Mouse (Mus musculus) forebrain, postnatal 0 days (tissue): ENCODE data around the gene Mgat5. TPM values are rescaled to one million over a fixed set of nuclear protein-coding genes. Genes with fewer than 3 reads are reported as not detected.

Experiments
- ATAC-seq: fragments of 200-750 bp; cut with Nextera tagmentation; 2 replicates; pipeline ENCODE4 v1.8.0; 2017; ENCODE audit warnings: mild to moderate bottlenecking, moderate library complexity
- DNase-seq: peaks from one replicate; pipeline ENCODE4 v3.0.0-alpha.2; 2015
- H3K27ac ChIP-seq: fragments of 300-500 bp; sonication (generic); 2 replicates; pipeline ENCODE4 v1.5.1; 2014; ENCODE audit warnings: low read depth, mild to moderate bottlenecking, antibody characterized with exemption, low read length, moderate library complexity, mixed read lengths
- H3K27me3 ChIP-seq: fragments of 300-500 bp; sonication (generic); 2 replicates; pipeline ENCODE4 v1.6.1; 2014; ENCODE audit warnings: mild to moderate bottlenecking, low read length, mixed read lengths; ENCODE audit not compliant: insufficient read depth
- H3K36me3 ChIP-seq: fragments of 300-500 bp; sonication (generic); 2 replicates; pipeline ENCODE4 v1.6.1; 2014; ENCODE audit warnings: mild to moderate bottlenecking, moderate library complexity; ENCODE audit not compliant: insufficient read depth
- H3K4me1 ChIP-seq: fragments of 300-500 bp; sonication (generic); 2 replicates; pipeline ENCODE4 v1.6.1; 2014; ENCODE audit warnings: antibody characterized with exemption; ENCODE audit not compliant: insufficient read depth
- H3K4me2 ChIP-seq: fragments of 300-500 bp; sonication (generic); 2 replicates; pipeline ENCODE4 v1.6.1; 2014; ENCODE audit warnings: low read depth, mild to moderate bottlenecking, moderate library complexity
- H3K4me3 ChIP-seq: fragments of 300-500 bp; sonication (generic); 2 replicates; pipeline ENCODE4 v1.5.1; 2014; ENCODE audit warnings: low read depth, low read length, mixed read lengths
- H3K9ac ChIP-seq: fragments of 300-500 bp; sonication (generic); 2 replicates; pipeline ENCODE4 v1.6.1; 2014; ENCODE audit warnings: mild to moderate bottlenecking
- H3K9me3 ChIP-seq: fragments of 300-500 bp; sonication (generic); 2 replicates; pipeline ENCODE4 v1.6.1; 2016; ENCODE audit warnings: low read length
- CTCF ChIP-seq: sonication (generic); IDR thresholded peaks from 2 replicates; pipeline ENCODE4 v1.5.1; 2016; ENCODE audit warnings: antibody characterized with exemption, control low read depth, low read depth
- WGBS: fragments of 180-500 bp; shearing (Covaris S2); extraction: QIAGEN DNeasy Blood & Tissue Kit; methylation state at CpG from one replicate; pipeline ENCODE4 v1.1.7; 2014; 5-methylcytosine and 5-hydroxymethylcytosine counted together
- polyA plus RNA-seq: library from polyadenylated mRNA; unstranded; fragments of >200 nt; fragmentation: Nextera tagmentation; extraction: Ambion mirVana; gene quantifications from 2 replicates; pipeline ENCODE4 v1.2.1, GENCODE M21; 2015
- total RNA-seq: library from RNA; depleted of rRNA; stranded (reverse); fragments of >200 nt; gene quantifications from 2 replicates; pipeline ENCODE4 v1.2.3, GENCODE M21; 2014

Mgat5 gene
- total and polyA plus RNA-seq, 2 experiments from 2014 or later = 9.3 to 42.9 TPM

- Histone ChIP-seq H3K27ac (no peak overlapping the region), H3K27me3 (no peaks in the 10 kb centered on the region), H3K4me2 (no peak overlapping the region), H3K36me3 (no peaks in the 10 kb centered on the region), H3K9me3 (no peaks in the 10 kb centered on the region), H3K4me1 (0 out of 2 replicates have a peak, but pooled peaks cover 3% of the 10 kb centered on the region), H3K4me3 (no peak overlapping the region), H3K9ac (no peak overlapping the region)
- no peak for ATAC-seq
- 86% methylated on average over 7 of the region's 7 CpGs for WGBS
- TF ChIP-seq CTCF = no peak
- no peak for DNase-seq
Measured at GRCm38 (mm10) chr1:127171361-127171760, 33.5 kb upstream of the Mgat5 start.

GRCm38 (mm10) chr1:127173448-127173847, 31.4 kb upstream of the Mgat5 start:
- Histone ChIP-seq H3K4me1 (no peaks in the 10 kb centered on the region), H3K4me2 (no peak overlapping the region), H3K9ac (no peak overlapping the region), H3K27ac (no peak overlapping the region), H3K9me3 (no peaks in the 10 kb centered on the region), H3K27me3 (no peaks in the 10 kb centered on the region), H3K36me3 (no peaks in the 10 kb centered on the region), H3K4me3 (no peak overlapping the region)
- DNase-seq (no peak), ATAC-seq (no peak)
- WGBS = 75% methylated on average over 3 of the region's 3 CpGs
- TF ChIP-seq CTCF = no peak

- Histone ChIP-seq H3K9me3 (no peaks in the 10 kb centered on the region), H3K4me2 (no peak overlapping the region), H3K9ac (no peak overlapping the region), H3K27me3 (no peaks in the 10 kb centered on the region), H3K27ac (no peak overlapping the region), H3K4me1 (no peaks in the 10 kb centered on the region), H3K4me3 (no peak overlapping the region), H3K36me3 (no peaks in the 10 kb centered on the region)
- TF ChIP-seq CTCF = no peak
- 81% methylated on average over 6 of the region's 6 CpGs for WGBS
- ATAC-seq (no peak), DNase-seq (no peak)
Measured at GRCm38 (mm10) chr1:127192396-127192795, 12.4 kb upstream of the Mgat5 start.

- Histone ChIP-seq H3K4me1 (no peaks in the 10 kb centered on the region; the same call in 1 of the 2 replicates), H3K9ac (no peak overlapping the region), H3K9me3 (no peaks in the 10 kb centered on the region), H3K4me3 (no peak overlapping the region), H3K36me3 (no peaks in the 10 kb centered on the region), H3K27ac (no peak overlapping the region), H3K4me2 (no peak overlapping the region), H3K27me3 (no peaks in the 10 kb centered on the region)
- 90% methylated on average over 2 of the region's 2 CpGs for WGBS
- TF ChIP-seq CTCF = no peak
- DNase-seq = no peak
- no peak for ATAC-seq
Measured at GRCm38 (mm10) chr1:127199186-127199585, 5.6 kb upstream of the Mgat5 start.

- Histone ChIP-seq H3K4me1 (peaks cover 4% of the 10 kb centered on the region; the same call in 1 of the 2 replicates), H3K27me3 (no peaks in the 10 kb centered on the region), H3K9ac (no peak overlapping the region), H3K4me3 (no peak overlapping the region), H3K27ac (no peak overlapping the region), H3K9me3 (no peaks in the 10 kb centered on the region), H3K4me2 (no peak overlapping the region), H3K36me3 (no peaks in the 10 kb centered on the region)
- ATAC-seq (no peak), DNase-seq (no peak)
- no peak for TF ChIP-seq CTCF
- WGBS = 82% methylated on average over 4 of the region's 4 CpGs
Measured at GRCm38 (mm10) chr1:127202360-127202759, 2.5 kb upstream of the Mgat5 start.

GRCm38 (mm10) chr1:127203231-127203764, 1.5 kb upstream of the Mgat5 start:
- no peak overlapping the region for H3K4me3 ChIP-seq
- no peak overlapping the region for H3K27ac ChIP-seq
- peaks cover 12% of the 10 kb centered on the region for H3K4me1 ChIP-seq
- no peaks in the 10 kb centered on the region for H3K27me3 ChIP-seq
- no peak overlapping the region for H3K4me2 ChIP-seq
- ATAC-seq (no peak), DNase-seq (peak; percentile 70)
- H3K9ac ChIP-seq = no peak overlapping the region
- H3K36me3 ChIP-seq = no peaks in the 10 kb centered on the region
- H3K9me3 ChIP-seq = no peaks in the 10 kb centered on the region
- 60% methylated on average over 4 of the region's 4 CpGs for WGBS
- peak; percentile 58 for TF ChIP-seq CTCF

- Histone ChIP-seq H3K4me1 (peaks cover 17% of the 10 kb centered on the region), H3K27me3 (no peaks in the 10 kb centered on the region), H3K36me3 (no peaks in the 10 kb centered on the region), H3K27ac (peak overlapping the region; percentile 91), H3K9ac (peak overlapping the region; percentile 74), H3K4me2 (peak overlapping the region; percentile 90), H3K9me3 (no peaks in the 10 kb centered on the region), H3K4me3 (peak overlapping the region; percentile 61)
- ATAC-seq = no peak
- WGBS = under 1% methylated on average over 24 of the region's 24 CpGs
- no peak for DNase-seq
- TF ChIP-seq CTCF = no peak
Measured at GRCm38 (mm10) chr1:127205501-127206019, 745 bp downstream of the Mgat5 start.
